9 mouse cellular contexts compared by ENCODE assay signal in the genomic region with DNA sequence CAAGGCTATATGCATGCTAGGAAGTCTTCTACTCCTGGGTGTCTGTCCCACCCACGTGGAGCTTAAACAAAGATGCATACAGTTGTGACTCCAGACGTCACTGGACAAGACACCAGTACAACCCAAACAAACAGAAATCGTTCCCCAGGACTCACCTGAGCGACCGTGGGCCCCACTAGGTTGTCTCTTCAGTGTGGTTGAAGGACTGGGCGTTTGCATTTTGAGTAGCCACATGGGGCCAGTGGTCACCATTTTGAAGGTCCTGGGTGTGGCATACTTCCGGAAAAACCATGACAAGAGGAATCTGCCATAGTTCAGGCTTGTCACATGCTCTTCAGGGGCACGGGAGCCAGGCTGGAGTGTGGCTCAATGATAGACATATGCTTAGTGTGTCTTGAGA. TPM values are rescaled to one million over a fixed set of nuclear protein-coding genes. Genes with fewer than 3 reads are reported as not detected.
A peak's percentile ranks its signal among the peaks of the same experiment; 100 is the strongest.
DNase-seq lines count a peak whose midpoint lies in the region; ATAC-seq lines count a peak whose summit lies in the region.
"Had no signal": no experiment of that assay in that cellular context is flagged by ENCODE, and none has a peak within 500 bp of the region (broad histone marks: within the 10 kb centered on the region; RNA-seq: fewer than 3 reads in every experiment).

No protein-coding gene starts in this region.

- H3K9ac ChIP-seq in kidney, embryonic 16.5 days (replicated peaks; ENCODE audit: low read length), result peak overlapping the region; percentile 77
- no peak overlapping the region for H3K9ac ChIP-seq in embryonic facial prominence, embryonic 12.5 days
- H3K9ac ChIP-seq in neural tube, embryonic 12.5 days, result no peak overlapping the region

- peak overlapping the region; percentile 93 for H3K4me2 ChIP-seq in kidney, embryonic 16.5 days (replicated peaks; ENCODE audit: low read depth, low read length)
- H3K4me2 ChIP-seq in embryonic facial prominence, embryonic 12.5 days (replicated peaks), result peak overlapping the region; percentile 90
- peak overlapping the region; percentile 84 for H3K4me2 ChIP-seq in neural tube, embryonic 12.5 days (replicated peaks)

- H3K4me1 ChIP-seq in kidney, embryonic 16.5 days (ENCODE audit: insufficient read depth, low read length), result peaks cover 40% of the 10 kb centered on the region
- peaks cover 30% of the 10 kb centered on the region for H3K4me1 ChIP-seq in embryonic facial prominence, embryonic 12.5 days
- peaks cover 48% of the 10 kb centered on the region for H3K4me1 ChIP-seq in limb, embryonic 10.5 days
- peaks cover 23% of the 10 kb centered on the region for H3K4me1 ChIP-seq in neural tube, embryonic 12.5 days

- no peak for ATAC-seq in kidney, embryonic 16.5 days (ENCODE audit: low FRiP score, low TSS enrichment)
- no peak for ATAC-seq in embryonic facial prominence, embryonic 12.5 days (ENCODE audit: insufficient number of reproducible peaks, insufficient read depth, low FRiP score, low TSS enrichment)
- ATAC-seq in neural tube, embryonic 12.5 days (ENCODE audit: low FRiP score, low read depth), result no peak

- H3K9me3 ChIP-seq in kidney, embryonic 16.5 days (ENCODE audit: low read length), result no peaks in the 10 kb centered on the region
- H3K9me3 ChIP-seq in embryonic facial prominence, embryonic 12.5 days, result no peaks in the 10 kb centered on the region
- H3K9me3 ChIP-seq in limb, embryonic 10.5 days (replicated peaks), result no peaks in the 10 kb centered on the region
- H3K9me3 ChIP-seq in neural tube, embryonic 12.5 days, result no peaks in the 10 kb centered on the region

- intact Hi-C loops in gastrocnemius, postnatal 14 days (cut with DNase I; ENCODE audit: low total_unique reads), result no loop called here

- no peak overlapping the region for H3K27ac ChIP-seq in kidney, embryonic 16.5 days (ENCODE audit: low read length)
- no peak overlapping the region for H3K27ac ChIP-seq in embryonic facial prominence, embryonic 12.5 days
- no peak overlapping the region for H3K27ac ChIP-seq in limb, embryonic 10.5 days
- H3K27ac ChIP-seq in neural tube, embryonic 12.5 days, result no peak overlapping the region

- 75% methylated on average over 8 of the region's 8 CpGs for WGBS in kidney, embryonic 16.5 days
- WGBS in embryonic facial prominence, embryonic 12.5 days, result 76% methylated on average over 8 of the region's 8 CpGs
- WGBS in limb, embryonic 10.5 days, result 91% methylated on average over 8 of the region's 8 CpGs
- 87% methylated on average over 8 of the region's 8 CpGs for WGBS in neural tube, embryonic 12.5 days

- H3K4me3 ChIP-seq in kidney, embryonic 16.5 days (ENCODE audit: low read length), result peak overlapping the region; percentile 61
- H3K4me3 ChIP-seq in embryonic facial prominence, embryonic 12.5 days, result peak overlapping the region; percentile 79
- H3K4me3 ChIP-seq in limb, embryonic 10.5 days, result peak overlapping the region; percentile 88
- H3K4me3 ChIP-seq in neural tube, embryonic 12.5 days, result peak overlapping the region; percentile 80; the same call in 1 of the 2 replicates

- H3K36me3 ChIP-seq in kidney, embryonic 16.5 days (ENCODE audit: insufficient read depth, low read length), result peaks cover 32% of the 10 kb centered on the region
- peaks cover 27% of the 10 kb centered on the region for H3K36me3 ChIP-seq in embryonic facial prominence, embryonic 12.5 days
- H3K36me3 ChIP-seq in limb, embryonic 10.5 days, result peaks cover 42% of the 10 kb centered on the region
- H3K36me3 ChIP-seq in neural tube, embryonic 12.5 days, result peaks cover 34% of the 10 kb centered on the region

- no peak for DNase-seq in kidney, postnatal 4 days
- DNase-seq in limb, embryonic 10.5 days (ENCODE audit: low spot score), result no peak
- DNase-seq in cerebellum, adult 8-10 months, result no peak
- DNase-seq in gastrocnemius, postnatal 14 days, result no peak
- no peak for DNase-seq in retina, embryonic 14.5 days (ENCODE audit: low spot score)
- DNase-seq: right cerebral cortex, postnatal 25 days had no signal

- H3K27me3 ChIP-seq in kidney, embryonic 16.5 days (ENCODE audit: insufficient read depth, low read length), result no peaks in the 10 kb centered on the region
- H3K27me3 ChIP-seq in embryonic facial prominence, embryonic 12.5 days, result no peaks in the 10 kb centered on the region
- H3K27me3 ChIP-seq in limb, embryonic 10.5 days (ENCODE audit: low read depth, poor library complexity, severe bottlenecking), result no peaks in the 10 kb centered on the region
- no peaks in the 10 kb centered on the region for H3K27me3 ChIP-seq in neural tube, embryonic 12.5 days (replicated peaks)

RNA-seq across cellular contexts. Expression of a gene that starts 37.1 kb away (rescaled TPM):
- 91.5 and 92.9 TPM in 2 replicates for polyA plus RNA-seq in kidney, embryonic 16.5 days (2015; fragmentation: Nextera tagmentation; extraction: Ambion mirVana)
- 55.6 and 61.0 TPM in 2 replicates for polyA plus RNA-seq in embryonic facial prominence, embryonic 12.5 days (2016; fragmentation: Nextera tagmentation; extraction: Ambion mirVana)
- polyA plus RNA-seq in limb, embryonic 10.5 days (2016; fragmentation: Nextera tagmentation; extraction: Ambion mirVana), result 40.1 and 47.8 TPM in 2 replicates
- 68.8 and 71.5 TPM in 2 replicates for polyA plus RNA-seq in neural tube, embryonic 12.5 days (2016; fragmentation: Nextera tagmentation; extraction: Ambion mirVana)
- total RNA-seq in gastrocnemius, postnatal 14 days (2021), result 10 to 100 TPM; 58.1 to 58.7 TPM
